Mouse (Mus musculus) midbrain, postnatal 0 days (tissue): Measurements from ENCODE around the gene Gm9918. TPM values are rescaled to one million over a fixed set of nuclear protein-coding genes. Genes with fewer than 3 reads are reported as not detected.

Experiments
- ATAC-seq: fragments of 200-750 bp; cut with Nextera tagmentation; 2 replicates; pipeline ENCODE4 v1.8.0; 2017; ENCODE audit warnings: moderate number of reproducible peaks, mild to moderate bottlenecking, moderate TSS enrichment, moderate library complexity; ENCODE audit not compliant: low FRiP score
- DNase-seq: peaks from one replicate; pipeline ENCODE4 v3.0.0-alpha.2; 2015; ENCODE audit warnings: low spot score
- H3K27ac ChIP-seq: fragments of 300-500 bp; sonication (generic); 2 replicates; pipeline ENCODE4 v1.5.1; 2014; ENCODE audit warnings: low read depth, mild to moderate bottlenecking, low read length, mixed read lengths
- H3K27me3 ChIP-seq: fragments of 300-500 bp; sonication (generic); 2 replicates; pipeline ENCODE4 v1.6.1; 2014; ENCODE audit warnings: low read length, control low read depth, mixed read lengths; ENCODE audit not compliant: insufficient read depth
- H3K36me3 ChIP-seq: fragments of 300-500 bp; sonication (generic); 2 replicates; pipeline ENCODE4 v1.6.1; 2014; ENCODE audit warnings: low read length, control low read depth, mixed read lengths; ENCODE audit not compliant: insufficient read depth
- H3K4me1 ChIP-seq: fragments of 300-500 bp; sonication (generic); 2 replicates; pipeline ENCODE4 v1.6.1; 2014; ENCODE audit warnings: mild to moderate bottlenecking, control low read depth, antibody characterized with exemption, low read length, mixed read lengths; ENCODE audit not compliant: insufficient read depth
- H3K4me2 ChIP-seq: fragments of 300-500 bp; sonication (generic); 2 replicates; pipeline ENCODE4 v1.6.1; 2014; ENCODE audit warnings: low read depth, mild to moderate bottlenecking, low read length, mixed read lengths; ENCODE audit not compliant: poor library complexity, severe bottlenecking
- H3K4me3 ChIP-seq: fragments of 300-500 bp; sonication (generic); 2 replicates; pipeline ENCODE4 v1.5.1; 2014; ENCODE audit warnings: low read depth, mild to moderate bottlenecking, low read length, moderate library complexity
- H3K9ac ChIP-seq: fragments of 300-500 bp; sonication (generic); replicated peaks from 2 replicates; pipeline ENCODE4 v1.6.1; 2014; ENCODE audit warnings: mild to moderate bottlenecking, low read length, moderate library complexity, mixed read lengths; ENCODE audit not compliant: poor library complexity, severe bottlenecking
- H3K9me3 ChIP-seq: fragments of 300-500 bp; sonication (generic); 2 replicates; pipeline ENCODE4 v1.6.1; 2016; ENCODE audit warnings: low read length, control low read depth
- CTCF ChIP-seq: IDR thresholded peaks from 2 replicates; pipeline ENCODE4 v1.5.1; 2016; ENCODE audit warnings: antibody characterized with exemption, mild to moderate bottlenecking
- WGBS: fragments of 180-500 bp; shearing (Covaris S2); extraction: QIAGEN DNeasy Blood & Tissue Kit; methylation state at CpG from one replicate; pipeline ENCODE4 v1.1.7; 2014; 5-methylcytosine and 5-hydroxymethylcytosine counted together
- polyA plus RNA-seq: library from polyadenylated mRNA; unstranded; fragments of >200 nt; fragmentation: Nextera tagmentation; extraction: Ambion mirVana; gene quantifications from 2 replicates; pipeline ENCODE4 v1.2.1, GENCODE M21; 2015
- total RNA-seq: library from RNA; depleted of rRNA; stranded (reverse); fragments of >200 nt; gene quantifications from 2 replicates; pipeline ENCODE4 v1.2.3, GENCODE M21; 2014

The Gm9918 gene
- total and polyA plus RNA-seq, 2 experiments from 2014 or later, result not detected

GRCm38 (mm10) chr15:102250521-102250920 is 19.8 kb upstream of the Gm9918 start:
- TF ChIP-seq CTCF, result no peak
- Histone ChIP-seq H3K9ac (no peak overlapping the region), H3K4me1 (no peaks in the 10 kb centered on the region), H3K4me2 (no peak overlapping the region), H3K27ac (no peak overlapping the region), H3K36me3 (no peaks in the 10 kb centered on the region), H3K27me3 (peaks cover 11% of the 10 kb centered on the region; the same call in 1 of the 2 replicates), H3K4me3 (no peak overlapping the region), H3K9me3 (no peaks in the 10 kb centered on the region)
- ATAC-seq (no peak), DNase-seq (no peak)
- 63% methylated on average over 5 of the region's 5 CpGs for WGBS

- DNase-seq (no peak), ATAC-seq (no peak)
- peaks cover 5% of the 10 kb centered on the region; the same call in 1 of the 2 replicates for H3K27me3 ChIP-seq
- no peaks in the 10 kb centered on the region for H3K36me3 ChIP-seq
- no peak for TF ChIP-seq CTCF
- no peaks in the 10 kb centered on the region for H3K4me1 ChIP-seq
- H3K27ac ChIP-seq, result no peak overlapping the region
- H3K4me3 ChIP-seq, result no peak overlapping the region
- peak overlapping the region; percentile 95 for H3K4me2 ChIP-seq
- H3K9ac ChIP-seq, result no peak overlapping the region
- 60% methylated on average over 12 of the region's 14 CpGs for WGBS
- H3K9me3 ChIP-seq, result no peaks in the 10 kb centered on the region
Measured at GRCm38 (mm10) chr15:102255547-102256255, 14.7 kb upstream of the Gm9918 start.

- DNase-seq, result no peak
- H3K4me1 ChIP-seq, result no peaks in the 10 kb centered on the region
- 8% methylated on average over 22 of the region's 22 CpGs for WGBS
- peaks cover 5% of the 10 kb centered on the region; the same call in 1 of the 2 replicates for H3K27me3 ChIP-seq
- no peaks in the 10 kb centered on the region for H3K36me3 ChIP-seq
- H3K27ac ChIP-seq, result no peak overlapping the region
- H3K4me2 ChIP-seq, result peak overlapping the region; percentile 95
- no peaks in the 10 kb centered on the region for H3K9me3 ChIP-seq
- TF ChIP-seq CTCF, result no peak
- no peak; the same call in 1 of the 2 replicates for ATAC-seq
- H3K9ac ChIP-seq, result peak overlapping the region; percentile 75
- peak overlapping the region; percentile 56 for H3K4me3 ChIP-seq
Measured at GRCm38 (mm10) chr15:102256431-102257201, 13.7 kb upstream of the Gm9918 start.

- TF ChIP-seq CTCF, result no peak
- H3K27ac ChIP-seq, result no peak within 1 kb of the TSS
- H3K4me2 ChIP-seq, result peak within 1 kb of the TSS; percentile 95
- H3K4me3 ChIP-seq, result peak within 1 kb of the TSS; percentile 56
- peak; percentile 59 for ATAC-seq
- no peak for DNase-seq
- peak within 1 kb of the TSS; percentile 75 for H3K9ac ChIP-seq
- no peaks in the 10 kb centered on the region for H3K9me3 ChIP-seq
- no peaks in the 10 kb centered on the region for H3K4me1 ChIP-seq
- H3K27me3 ChIP-seq, result peaks cover 5% of the 10 kb centered on the region; the same call in 1 of the 2 replicates
- H3K36me3 ChIP-seq, result no peaks in the 10 kb centered on the region
- WGBS, result 2% methylated on average over 33 of the region's 46 CpGs
Measured at GRCm38 (mm10) chr15:102257202-102258075, 12.9 kb upstream of the Gm9918 start, which contains the start of gene Rarg. Gene Rarg (minus strand): TSS chr15:102257517.

- no peaks in the 10 kb centered on the region for H3K9me3 ChIP-seq
- peak overlapping the region; percentile 56; the same call in 1 of the 2 replicates for H3K4me3 ChIP-seq
- peaks cover 5% of the 10 kb centered on the region; the same call in 1 of the 2 replicates for H3K27me3 ChIP-seq
- WGBS, result 14% methylated on average over 12 of the region's 12 CpGs
- DNase-seq (no peak), ATAC-seq (no peak)
- no peaks in the 10 kb centered on the region for H3K4me1 ChIP-seq
- TF ChIP-seq CTCF, result no peak
- H3K9ac ChIP-seq, result no peak overlapping the region; the same call in 1 of the 2 replicates
- peak overlapping the region; percentile 95 for H3K4me2 ChIP-seq
- no peak overlapping the region for H3K27ac ChIP-seq
- H3K36me3 ChIP-seq, result no peaks in the 10 kb centered on the region
Measured at GRCm38 (mm10) chr15:102258076-102258470, 12.3 kb upstream of the Gm9918 start.
